Mouse (Mus musculus) lung, embryonic 14.5 days (tissue): ENCODE measurements around the gene B9d1. TPM values are rescaled to one million over a fixed set of nuclear protein-coding genes. Genes with fewer than 3 reads are reported as not detected.

Source experiments
- ATAC-seq: fragments of 200-750 bp; cut with Nextera tagmentation; 2 replicates; pipeline ENCODE4 v1.8.0; 2017; ENCODE audit warnings: mild to moderate bottlenecking, moderate TSS enrichment, moderate library complexity; ENCODE audit not compliant: insufficient read depth
- DNase-seq: peaks from one replicate; pipeline ENCODE4 v3.0.0-alpha.2; 2015
- H3K27ac ChIP-seq: fragments of 300-500 bp; sonication (generic); 2 replicates; pipeline ENCODE4 v1.5.1; 2014; ENCODE audit warnings: low read depth, mild to moderate bottlenecking, moderate library complexity
- H3K27me3 ChIP-seq: fragments of 300-500 bp; sonication (generic); 2 replicates; pipeline ENCODE4 v1.6.1; 2014; ENCODE audit warnings: low read length, control low read depth; ENCODE audit not compliant: insufficient read depth
- H3K36me3 ChIP-seq: fragments of 300-500 bp; sonication (generic); 2 replicates; pipeline ENCODE4 v1.6.1; 2014; ENCODE audit warnings: control low read depth; ENCODE audit not compliant: insufficient read depth
- H3K4me1 ChIP-seq: fragments of 300-500 bp; sonication (generic); 2 replicates; pipeline ENCODE4 v1.6.1; 2014; ENCODE audit warnings: antibody characterized with exemption, control low read depth; ENCODE audit not compliant: insufficient read depth
- H3K4me2 ChIP-seq: fragments of 300-500 bp; sonication (generic); 2 replicates; pipeline ENCODE4 v1.6.1; 2014; ENCODE audit warnings: mild to moderate bottlenecking
- H3K4me3 ChIP-seq: fragments of 300-500 bp; sonication (generic); 2 replicates; pipeline ENCODE4 v1.5.1; 2014; ENCODE audit warnings: low read depth, low read length
- H3K9ac ChIP-seq: fragments of 300-500 bp; sonication (generic); 2 replicates; pipeline ENCODE4 v1.6.1; 2014
- H3K9me3 ChIP-seq: fragments of 300-500 bp; sonication (generic); 2 replicates; pipeline ENCODE4 v1.6.1; 2016; ENCODE audit warnings: low read depth, low read length, control low read depth
- CTCF ChIP-seq: IDR thresholded peaks from 2 replicates; pipeline ENCODE4 v1.5.1; 2016; ENCODE audit warnings: antibody characterized with exemption, low read depth
- WGBS: fragments of 180-500 bp; shearing (Covaris S2); extraction: QIAGEN DNeasy Blood & Tissue Kit; methylation state at CpG from one replicate; pipeline ENCODE4 v1.1.7; 2014; 5-methylcytosine and 5-hydroxymethylcytosine counted together
- polyA plus RNA-seq: library from polyadenylated mRNA; unstranded; fragments of >200 nt; fragmentation: Nextera tagmentation; extraction: Ambion mirVana; gene quantifications from 2 replicates; pipeline ENCODE4 v1.2.1, GENCODE M21; 2014

Gene B9d1
- polyA plus RNA-seq, 1 experiment from 2014 or later = 54.1 TPM

DNA sequence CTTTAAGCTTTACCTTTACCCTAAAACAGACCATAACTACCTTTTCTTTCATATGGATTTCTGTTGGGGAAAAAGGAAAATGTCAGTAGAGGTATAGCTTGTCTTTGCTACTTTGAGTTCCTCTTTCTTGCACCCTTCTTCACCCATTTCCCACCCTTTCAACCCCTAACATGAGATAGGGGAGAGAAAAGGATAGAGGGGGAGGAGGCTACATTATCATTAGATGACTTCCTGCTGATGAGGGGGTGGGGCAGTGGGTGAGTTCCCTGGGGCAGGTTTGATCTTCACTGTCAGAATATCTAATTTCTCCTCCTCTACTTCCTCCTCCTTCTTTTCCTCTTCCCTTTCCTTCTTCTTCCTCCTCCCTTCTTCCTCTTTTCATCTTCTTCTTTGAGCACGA lies 7.5 kb upstream of the B9d1 start:
- no peaks in the 10 kb centered on the region for H3K9me3 ChIP-seq
- TF ChIP-seq CTCF = no peak
- H3K4me3 ChIP-seq = no peak overlapping the region
- peaks cover 3% of the 10 kb centered on the region for H3K36me3 ChIP-seq
- H3K4me2 ChIP-seq = no peak overlapping the region
- WGBS = 65% methylated on average over 1 of the region's 1 CpGs
- H3K27ac ChIP-seq = no peak overlapping the region
- 0 out of 2 replicates have a peak, but pooled peaks cover 9% of the 10 kb centered on the region for H3K4me1 ChIP-seq
- ATAC-seq (no peak), DNase-seq (no peak)
- no peak overlapping the region for H3K9ac ChIP-seq
- no peaks in the 10 kb centered on the region for H3K27me3 ChIP-seq

DNA sequence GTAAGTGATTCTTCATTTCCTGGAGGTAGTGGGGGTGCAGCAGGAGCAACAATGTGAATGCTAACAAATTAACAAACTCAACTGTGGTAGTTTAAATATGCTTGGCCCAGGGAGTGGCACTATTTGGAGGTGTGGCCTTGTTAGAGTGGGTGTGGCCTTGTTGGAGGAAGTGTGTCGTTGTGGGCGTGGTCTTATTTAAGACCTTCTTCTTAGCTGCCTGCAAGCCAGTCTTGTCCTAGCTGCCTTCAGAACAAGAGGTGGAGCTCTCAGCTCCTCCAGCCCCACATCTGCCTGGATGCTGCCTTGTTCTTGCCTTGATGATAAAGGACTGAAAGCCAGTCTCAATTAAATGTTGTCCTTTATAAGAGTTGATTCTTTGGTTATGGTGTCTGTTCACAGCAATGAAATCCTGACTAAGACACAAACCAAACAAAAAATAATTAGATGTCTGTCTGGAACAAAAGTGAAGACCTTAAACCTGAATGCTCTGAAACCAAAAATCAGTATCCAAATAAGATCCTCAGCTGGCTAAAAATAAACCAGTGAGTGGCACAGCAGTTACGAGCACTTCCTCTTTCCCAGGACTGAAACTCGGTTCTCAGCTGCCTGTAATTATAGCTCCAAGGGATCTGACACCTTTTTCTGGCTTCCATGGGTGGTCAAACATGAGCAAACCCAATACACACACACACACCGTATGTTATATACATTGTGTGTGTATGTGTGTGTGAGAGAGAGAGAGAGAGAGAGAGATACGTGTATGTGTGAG lies 6.0 kb upstream of the B9d1 start:
- Histone ChIP-seq H3K27ac (no peak overlapping the region), H3K9me3 (no peaks in the 10 kb centered on the region), H3K27me3 (no peaks in the 10 kb centered on the region), H3K4me1 (0 out of 2 replicates have a peak, but pooled peaks cover 3% of the 10 kb centered on the region), H3K4me2 (no peak overlapping the region), H3K9ac (no peak overlapping the region), H3K36me3 (no peaks in the 10 kb centered on the region), H3K4me3 (no peak overlapping the region)
- ATAC-seq = no peak
- TF ChIP-seq CTCF = no peak
- DNase-seq = no peak
- WGBS = 54% methylated on average over 6 of the region's 6 CpGs

DNA sequence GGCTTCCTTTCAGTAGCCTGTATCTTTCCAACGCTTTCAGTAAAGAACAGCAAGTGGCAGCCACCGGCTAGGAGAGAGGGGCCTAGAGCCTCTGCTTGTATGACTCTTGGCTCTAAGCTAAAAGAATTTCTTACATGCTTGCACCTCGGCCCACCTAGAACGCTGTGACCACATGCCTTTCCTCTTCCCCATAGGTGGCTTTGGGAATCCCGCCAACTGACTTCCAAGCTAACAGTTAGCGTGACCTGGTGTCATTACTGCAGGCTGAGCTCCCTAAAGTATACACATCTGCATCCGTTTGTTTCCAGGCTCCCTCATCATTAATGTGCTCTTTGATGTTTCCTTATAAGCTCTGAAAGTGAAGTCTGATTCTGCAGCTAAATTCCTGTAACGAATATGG lies 1.0 kb upstream of the B9d1 start:
- H3K27me3 ChIP-seq = no peaks in the 10 kb centered on the region

DNA sequence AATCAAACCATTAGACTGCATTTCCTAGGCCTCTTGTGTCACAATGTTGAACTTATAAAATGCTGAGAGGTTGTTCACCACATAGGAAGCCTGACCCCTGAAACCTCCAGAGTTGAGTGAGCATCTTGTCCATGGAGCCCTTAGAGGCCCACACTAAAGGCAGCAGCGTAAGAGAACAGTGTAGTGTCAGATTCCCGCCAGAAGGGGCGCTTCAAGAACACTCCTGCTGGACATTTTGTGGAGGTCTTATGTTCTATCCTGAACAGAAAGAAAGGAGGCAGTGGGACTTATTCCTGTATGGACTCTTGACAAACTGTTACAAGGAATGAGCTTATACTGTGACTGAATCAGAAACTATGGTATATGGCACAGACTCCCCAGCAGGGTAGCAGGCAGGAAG lies 10.0 kb downstream of the B9d1 start:
- no peak overlapping the region for H3K4me3 ChIP-seq
- no peaks in the 10 kb centered on the region for H3K4me1 ChIP-seq
- WGBS = 27% methylated on average over 3 of the region's 3 CpGs
- H3K27me3 ChIP-seq = no peaks in the 10 kb centered on the region
- H3K9me3 ChIP-seq = no peaks in the 10 kb centered on the region
- H3K27ac ChIP-seq = no peak overlapping the region
- peaks cover 48% of the 10 kb centered on the region for H3K36me3 ChIP-seq
- no peak overlapping the region for H3K9ac ChIP-seq
- peak; percentile 66 for TF ChIP-seq CTCF
- DNase-seq (peak; percentile 75), ATAC-seq (no peak)
- no peak overlapping the region for H3K4me2 ChIP-seq

More for the DNA sequence above, 1.0 kb upstream of the B9d1 start:
- no peaks in the 10 kb centered on the region; the same call in 1 of the 2 replicates for H3K36me3 ChIP-seq
- H3K27ac ChIP-seq = no peak overlapping the region
- no peaks in the 10 kb centered on the region for H3K9me3 ChIP-seq
- H3K4me1 ChIP-seq = no peaks in the 10 kb centered on the region; the same call in 1 of the 2 replicates
- peak overlapping the region; percentile 81; the same call in 1 of the 2 replicates for H3K4me2 ChIP-seq
- no peak for TF ChIP-seq CTCF
- ATAC-seq = no peak
- no peak for DNase-seq
- H3K4me3 ChIP-seq = no peak overlapping the region
- WGBS = 67% methylated on average over 8 of the region's 8 CpGs
- H3K9ac ChIP-seq = no peak overlapping the region

DNA sequence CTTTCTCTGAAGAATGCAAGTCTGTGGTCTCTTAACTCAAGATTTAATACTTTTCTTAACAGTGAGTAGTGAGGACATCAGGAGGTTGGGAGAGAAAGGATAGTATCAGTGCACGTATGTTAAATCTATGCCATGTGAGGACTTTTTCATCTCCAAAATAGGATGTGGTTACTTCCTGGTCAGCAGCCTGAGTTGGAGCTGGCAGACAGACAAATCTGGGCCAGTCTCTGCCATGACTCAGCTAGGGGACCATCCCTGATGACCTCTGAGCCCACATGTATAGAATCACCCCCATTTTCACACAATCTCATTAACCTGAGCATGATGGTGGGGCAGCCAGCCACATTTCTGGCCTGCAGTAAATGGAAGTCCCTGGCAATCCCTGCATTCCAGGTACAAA lies 13.0 kb downstream of the B9d1 start:
- TF ChIP-seq CTCF = no peak
- no peaks in the 10 kb centered on the region for H3K4me1 ChIP-seq
- ATAC-seq = no peak
- H3K9me3 ChIP-seq = no peaks in the 10 kb centered on the region
- H3K4me2 ChIP-seq = no peak overlapping the region
- no peak overlapping the region for H3K9ac ChIP-seq
- H3K4me3 ChIP-seq = no peak overlapping the region
- H3K27ac ChIP-seq = no peak overlapping the region
- WGBS = 77% methylated on average over 1 of the region's 1 CpGs
- H3K36me3 ChIP-seq = peaks cover 68% of the 10 kb centered on the region
- no peaks in the 10 kb centered on the region for H3K27me3 ChIP-seq
- no peak for DNase-seq

DNA sequence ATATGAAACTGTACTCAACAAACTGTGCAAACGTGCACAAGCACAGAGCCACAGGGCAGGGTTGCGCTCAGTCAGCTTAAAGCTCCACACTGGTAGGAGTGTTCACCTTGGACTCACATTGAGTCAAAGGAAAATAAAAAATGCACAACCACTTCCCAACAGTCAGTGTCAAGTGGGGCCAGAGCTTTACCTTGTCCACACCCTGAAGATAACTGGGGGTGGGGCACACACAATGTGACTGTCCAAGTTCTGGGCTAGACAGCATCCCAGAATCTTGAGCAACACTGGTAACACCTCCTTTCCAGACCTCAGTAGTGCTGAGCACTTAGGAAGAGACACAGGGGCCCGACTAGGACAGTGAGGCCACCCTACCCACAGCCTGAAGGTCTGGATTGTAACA lies 13.9 kb downstream of the B9d1 start:
- no peak for TF ChIP-seq CTCF
- peaks cover 62% of the 10 kb centered on the region for H3K36me3 ChIP-seq
- ATAC-seq = no peak
- no peaks in the 10 kb centered on the region for H3K27me3 ChIP-seq
- no peaks in the 10 kb centered on the region for H3K9me3 ChIP-seq
- no peak overlapping the region for H3K4me3 ChIP-seq
- H3K4me2 ChIP-seq = no peak overlapping the region
- no peak overlapping the region for H3K27ac ChIP-seq
- DNase-seq = no peak
- no peak overlapping the region for H3K9ac ChIP-seq
- WGBS = 82% methylated on average over 3 of the region's 3 CpGs
- no peaks in the 10 kb centered on the region for H3K4me1 ChIP-seq

DNA sequence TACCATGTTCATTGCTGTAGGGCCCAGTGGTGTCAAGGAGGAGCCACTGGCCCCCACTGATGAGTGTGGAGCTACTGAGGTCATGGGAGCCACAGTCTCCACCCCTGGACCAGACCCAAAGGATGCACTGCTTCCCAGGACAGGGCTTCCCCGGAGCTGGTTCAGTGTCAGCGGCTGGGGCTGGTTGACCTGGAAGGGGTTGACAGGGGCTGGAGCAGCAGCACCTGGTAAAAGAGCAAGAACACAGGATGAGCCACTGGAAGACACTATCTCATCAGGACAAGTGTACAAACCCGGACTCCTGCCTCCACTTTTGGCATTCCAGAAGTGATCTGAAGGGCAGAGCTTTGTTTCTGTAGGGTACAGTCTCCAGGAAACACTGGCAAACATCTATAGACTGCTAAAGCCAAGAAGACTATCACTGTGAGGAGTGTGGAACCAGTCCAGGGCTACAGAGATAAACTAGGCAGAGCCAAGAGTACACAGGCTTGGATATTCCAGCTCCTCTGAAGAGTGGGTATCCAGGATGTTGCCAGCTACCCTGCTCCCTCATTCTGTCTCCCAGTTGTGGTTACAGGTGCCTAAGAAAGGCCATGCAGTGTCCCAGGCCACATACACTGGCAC lies 14.7 kb downstream of the B9d1 start:
- no peak overlapping the region for H3K4me3 ChIP-seq
- no peaks in the 10 kb centered on the region for H3K27me3 ChIP-seq
- no peak for TF ChIP-seq CTCF
- H3K9ac ChIP-seq = no peak overlapping the region
- H3K4me1 ChIP-seq = no peaks in the 10 kb centered on the region
- no peak overlapping the region for H3K4me2 ChIP-seq
- ATAC-seq (no peak), DNase-seq (no peak)
- no peak overlapping the region for H3K27ac ChIP-seq
- 89% methylated on average over 3 of the region's 3 CpGs for WGBS
- peaks cover 59% of the 10 kb centered on the region for H3K36me3 ChIP-seq
- H3K9me3 ChIP-seq = no peaks in the 10 kb centered on the region
